Mouse (Mus musculus) lung, postnatal 14 days (tissue): ENCODE data around the gene Ssxb5.
"Not testable (repeated sequence)": the region's sequence is repeated elsewhere in the genome, so short reads cannot be mapped to it uniquely, and the experiment has no call there.

Experiments used
- DNase-seq: peaks from one replicate; pipeline ENCODE4 v3.0.0; 2021

The Ssxb5 gene

GRCm38 (mm10) chrX:8803391-8803790 lies at the start of gene Ssxb5:
Ssxb5 (plus strand) TSS chrX:8803691.
- DNase-seq, result not testable (repeated sequence)

GRCm38 (mm10) chrX:8832043-8832442 lies 28.6 kb downstream of the Ssxb5 start:
- DNase-seq, result peak; percentile 63

GRCm38 (mm10) chrX:8843694-8844093 lies 40.2 kb downstream of the Ssxb5 start, which contains the start of gene Gm6592:
Gm6592 (plus strand) TSS chrX:8843994.
- DNase-seq, result no peak

- no peak for DNase-seq
These were observed 49.0 kb downstream of the Ssxb5 start for GRCm38 (mm10) chrX:8852486-8852885.
